Mouse (Mus musculus): ENCODE results near the gene Smok2b.
"Not testable (repeated sequence)": the region's sequence is repeated elsewhere in the genome, so short reads cannot be mapped to it uniquely, and the experiment has no call there.

The Smok2b gene

GRCm38 (mm10) chr17:13229957-13230356, at the start of gene Smok2b:
Gene Smok2b, plus strand, starts transcription at chr17:13230257.
- in situ Hi-C loops (cut with MboI; ENCODE audit: unreplicated experiment in 2 of 2): not testable (repeated sequence)

- in situ Hi-C loops (cut with MboI; ENCODE audit: unreplicated experiment in 2 of 2): not testable (repeated sequence)
Measured at GRCm38 (mm10) chr17:13180491-13180890, 49.6 kb upstream of the Smok2b start.

- in situ Hi-C loops (cut with MboI; ENCODE audit: unreplicated experiment in 2 of 2): not testable (repeated sequence)
Measured at GRCm38 (mm10) chr17:13182712-13183111, 47.3 kb upstream of the Smok2b start.

GRCm38 (mm10) chr17:13184514-13184913, 45.5 kb upstream of the Smok2b start:
- in situ Hi-C loops (cut with MboI; ENCODE audit: unreplicated experiment in 2 of 2): not testable (repeated sequence)

- in situ Hi-C loops (cut with MboI; ENCODE audit: unreplicated experiment in 2 of 2): not testable (repeated sequence)
Measured at GRCm38 (mm10) chr17:13186541-13186940, 43.5 kb upstream of the Smok2b start.

- in situ Hi-C loops (cut with MboI; ENCODE audit: unreplicated experiment in 2 of 2): not testable (repeated sequence)
Measured at GRCm38 (mm10) chr17:13187621-13188020, 42.4 kb upstream of the Smok2b start.

- in situ Hi-C loops (cut with MboI; ENCODE audit: unreplicated experiment in 2 of 2): not testable (repeated sequence)
Measured at GRCm38 (mm10) chr17:13188846-13189245, 41.2 kb upstream of the Smok2b start.

- in situ Hi-C loops (cut with MboI; ENCODE audit: unreplicated experiment in 2 of 2): not testable (repeated sequence)
Measured at GRCm38 (mm10) chr17:13190836-13191583, 39.0 kb upstream of the Smok2b start.

GRCm38 (mm10) chr17:13196486-13196885, 33.6 kb upstream of the Smok2b start:
- in situ Hi-C loops (cut with MboI; ENCODE audit: unreplicated experiment in 2 of 2): not testable (repeated sequence)

GRCm38 (mm10) chr17:13198812-13199211, 31.2 kb upstream of the Smok2b start:
- in situ Hi-C loops (cut with MboI; ENCODE audit: unreplicated experiment in 2 of 2): not testable (repeated sequence)

- in situ Hi-C loops (cut with MboI; ENCODE audit: unreplicated experiment in 2 of 2): loop anchor here in 1 of 2 experiments (10.0 kb wide), 1 partner anchor 315 kb away; no protein-coding TSS in a partner anchor
Measured at GRCm38 (mm10) chr17:13199880-13200409, 30.1 kb upstream of the Smok2b start.

- in situ Hi-C loops (cut with MboI; ENCODE audit: unreplicated experiment in 2 of 2): loop anchor here in 1 of 2 experiments (10.0 kb wide), 1 partner anchor 313 kb away; no protein-coding TSS in a partner anchor
Measured at GRCm38 (mm10) chr17:13201551-13201950, 28.5 kb upstream of the Smok2b start.

- in situ Hi-C loops (cut with MboI; ENCODE audit: unreplicated experiment in 2 of 2): loop anchor here in 1 of 2 experiments (10.0 kb wide), 1 partner anchor 312 kb away; no protein-coding TSS in a partner anchor
Measured at GRCm38 (mm10) chr17:13202453-13203107, 27.5 kb upstream of the Smok2b start.

- in situ Hi-C loops (cut with MboI; ENCODE audit: unreplicated experiment in 2 of 2): loop anchor here (5.0 to 10.0 kb wide), 2 partner anchors 307 to 310 kb away; no protein-coding TSS in a partner anchor
Measured at GRCm38 (mm10) chr17:13205247-13205646, 24.8 kb upstream of the Smok2b start.

- in situ Hi-C loops (cut with MboI; ENCODE audit: unreplicated experiment in 2 of 2): loop anchor here (5.0 to 10.0 kb wide), 2 partner anchors 306 to 308 kb away; no protein-coding TSS in a partner anchor
Measured at GRCm38 (mm10) chr17:13206491-13206890, 23.6 kb upstream of the Smok2b start.

- in situ Hi-C loops (cut with MboI; ENCODE audit: unreplicated experiment in 2 of 2): loop anchor here (5.0 to 10.0 kb wide), 2 partner anchors 304 to 306 kb away; no protein-coding TSS in a partner anchor
Measured at GRCm38 (mm10) chr17:13208460-13208859, 21.6 kb upstream of the Smok2b start.

GRCm38 (mm10) chr17:13212136-13212850, 17.8 kb upstream of the Smok2b start:
- in situ Hi-C loops (cut with MboI; ENCODE audit: unreplicated experiment in 2 of 2): no loop called here

- in situ Hi-C loops (cut with MboI; ENCODE audit: unreplicated experiment in 2 of 2): no loop called here
Measured at GRCm38 (mm10) chr17:13214169-13214568, 15.9 kb upstream of the Smok2b start.

GRCm38 (mm10) chr17:13215595-13215994, 14.5 kb upstream of the Smok2b start:
- in situ Hi-C loops (cut with MboI; ENCODE audit: unreplicated experiment in 2 of 2): no loop called here

GRCm38 (mm10) chr17:13220888-13221287, 9.2 kb upstream of the Smok2b start, which contains the start of gene Smok2a:
Gene Smok2a, plus strand, starts transcription at chr17:13221188.
- in situ Hi-C loops (cut with MboI; ENCODE audit: unreplicated experiment in 2 of 2): no loop called here

Measured in v-Abl transformed pro-B cells (cell line).